Mouse (Mus musculus): ENCODE results near the gene Git1.

- TF ChIP-seq CTCF (conservative IDR thresholded peaks at IDR 0.05; ENCODE audit: insufficient read depth, insufficient read length, low read depth, low read length) (no peak), POLR2A (IDR thresholded peaks at IDR 0.05; ENCODE audit: low read depth, low read length) (no peak)
These were observed 26.8 kb upstream of the Git1 start for GRCm38 (mm10) chr11:77466544-77466943.
